ENCODE assay signal across 34 mouse cellular contexts in the genomic region with DNA sequence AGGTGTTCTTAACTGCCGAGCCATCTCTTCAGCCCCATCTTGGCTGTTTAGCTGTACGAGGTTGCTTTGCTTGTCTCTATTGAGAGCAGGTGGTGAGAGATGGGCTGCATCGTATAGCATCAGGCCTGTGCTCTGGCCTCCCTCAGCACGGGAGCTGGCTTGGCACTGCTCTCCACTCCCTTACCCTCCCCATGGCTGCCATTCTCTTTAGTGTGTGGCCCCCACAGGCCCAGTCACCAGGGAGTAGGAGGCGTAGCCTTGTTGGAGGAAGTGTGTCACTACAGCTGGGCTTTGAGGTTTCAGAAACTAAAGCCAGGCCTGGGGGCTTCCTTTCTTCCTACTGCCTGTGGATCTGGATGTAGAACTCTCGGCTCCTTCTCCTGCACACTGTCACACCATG. TPM values are rescaled to one million over a fixed set of nuclear protein-coding genes. Genes with fewer than 3 reads are reported as not detected.
A peak's percentile ranks its signal among the peaks of the same experiment; 100 is the strongest.
DNase-seq lines count a peak whose midpoint lies in the region; ATAC-seq and TF ChIP-seq lines count a peak whose summit lies in the region.
"Had no signal": no experiment of that assay in that cellular context is flagged by ENCODE, and none has a peak within 500 bp of the region (broad histone marks: within the 10 kb centered on the region; RNA-seq: fewer than 3 reads in every experiment).

No protein-coding gene starts in this region.

- TF ChIP-seq CTCF in layer of hippocampus, adult 2 months (conservative IDR thresholded peaks at IDR 0.05) = no peak

- 0 out of 2 replicates have a peak, but pooled peaks have one; percentile 28 for ATAC-seq in megakaryocyte-erythroid progenitor cell, adult 5-6 weeks (replicated peaks; ENCODE audit: low FRiP score, low TSS enrichment, poor library complexity, severe bottlenecking)
- no peak for ATAC-seq in forebrain, embryonic 13.5 days
- ATAC-seq: activated CD4-positive, CD25-positive, alpha-beta regulatory T cell, adult 4 months; forebrain, postnatal 0 days; intestine, embryonic 16.5 days; midbrain, embryonic 16.5 days had no signal

- no peak overlapping the region for H3K9ac ChIP-seq in forebrain, embryonic 13.5 days
- H3K9ac ChIP-seq: embryonic facial prominence, embryonic 13.5 days; forebrain, postnatal 0 days; heart, embryonic 15.5 days; hindbrain, embryonic 12.5 days; limb, embryonic 13.5 days; neural tube, embryonic 13.5 days had no signal

- 90% methylated on average over 6 of the region's 6 CpGs for WGBS in forebrain, embryonic 13.5 days

- no peak overlapping the region for H3K4me2 ChIP-seq in forebrain, embryonic 13.5 days
- H3K4me2 ChIP-seq: embryonic facial prominence, embryonic 13.5 days; heart, embryonic 15.5 days; hindbrain, embryonic 12.5 days; limb, embryonic 13.5 days; liver, embryonic 11.5 days; midbrain, embryonic 11.5 days; neural tube, embryonic 13.5 days had no signal

- H3K4me1 ChIP-seq in forebrain, embryonic 13.5 days = no peaks in the 10 kb centered on the region
- H3K4me1 ChIP-seq: embryonic facial prominence, embryonic 13.5 days; hindbrain, embryonic 12.5 days had no signal

- peak overlapping the region; percentile 25; the same call in 1 of the 2 replicates for H3K27ac ChIP-seq in layer of hippocampus, adult 2 months
- no peak overlapping the region for H3K27ac ChIP-seq in forebrain, embryonic 13.5 days
- H3K27ac ChIP-seq: embryonic facial prominence, embryonic 13.5 days; heart, embryonic 10.5 days; heart, embryonic 15.5 days; hindbrain, embryonic 12.5 days; kidney, postnatal 0 days; limb, embryonic 13.5 days; neural tube, embryonic 13.5 days had no signal

- no peaks in the 10 kb centered on the region for H3K27me3 ChIP-seq in forebrain, embryonic 13.5 days
- H3K27me3 ChIP-seq: embryonic facial prominence, embryonic 13.5 days; heart, embryonic 15.5 days; hindbrain, embryonic 12.5 days; limb, embryonic 13.5 days; neural tube, embryonic 13.5 days had no signal

- H3K9me3 ChIP-seq in forebrain, embryonic 13.5 days (replicated peaks) = no peaks in the 10 kb centered on the region
- H3K9me3 ChIP-seq: embryonic facial prominence, embryonic 13.5 days; heart, embryonic 10.5 days; heart, embryonic 15.5 days; hindbrain, embryonic 12.5 days; limb, embryonic 13.5 days; neural tube, embryonic 13.5 days had no signal

- H3K36me3 ChIP-seq in forebrain, embryonic 13.5 days (ENCODE audit: poor library complexity, severe bottlenecking) = no peaks in the 10 kb centered on the region
- H3K36me3 ChIP-seq: embryonic facial prominence, embryonic 13.5 days; heart, embryonic 15.5 days; hindbrain, embryonic 12.5 days; limb, embryonic 13.5 days; neural tube, embryonic 13.5 days had no signal

- no peak for DNase-seq in layer of hippocampus, adult 2 months (ENCODE audit: low spot score in 2 of 2)
- no peak for DNase-seq in layer of hippocampus, postnatal 36 days
- DNase-seq in A20 (ENCODE audit: low read depth, low spot score) (peak; percentile 42), ZHBTc4 (ENCODE audit: low read depth, low spot score) (peak; percentile 48)
- DNase-seq in urinary bladder, postnatal 36 days (ENCODE audit: low spot score in 2 of 2) = no peak
- DNase-seq in lung, postnatal 36 days = no peak
- DNase-seq: adrenal gland, adult 2 months; adrenal gland, postnatal 36 days; cerebellum, adult 2 months; cerebellum, postnatal 25 days; embryo, embryonic 11 days; forebrain, postnatal 0 days; gastrocnemius, postnatal 14 days; heart, adult 11 months; kidney, adult 8-10 months; kidney, postnatal 4 days; lung, postnatal 4 days; right cerebral cortex, postnatal 4 days; thymus, adult 2 months had no signal

- no peak overlapping the region for H3K4me3 ChIP-seq in layer of hippocampus, adult 2 months
- no peak overlapping the region for H3K4me3 ChIP-seq in forebrain, embryonic 13.5 days
- H3K4me3 ChIP-seq: embryonic facial prominence, embryonic 13.5 days; heart, embryonic 10.5 days; heart, embryonic 15.5 days; hindbrain, embryonic 12.5 days; limb, embryonic 13.5 days; myocyte; neural tube, embryonic 13.5 days had no signal

RNA-seq across cellular contexts. Expression of gene Fbxo34, which starts 32.0 kb away (rescaled TPM):
- total RNA-seq in layer of hippocampus, adult 2 months (2021) = 10 to 100 TPM; 90.9 to 94.0 TPM
- total RNA-seq in layer of hippocampus, postnatal 36 days (2021) = 10 to 100 TPM; 84.3 to 89.6 TPM
- total RNA-seq in megakaryocyte-erythroid progenitor cell, adult 5-6 weeks (2014; fragmentation: Nextera tagmentation) = 11.2 and 14.5 TPM in 2 replicates
- total RNA-seq in megakaryocyte-erythroid progenitor cell, adult 5-6 weeks (2017) = 16.0 and 29.2 TPM in 2 replicates
- 20.4 and 23.5 TPM in 2 replicates for polyA plus RNA-seq in forebrain, embryonic 13.5 days (2015; fragmentation: Nextera tagmentation; extraction: Ambion mirVana)

Comparison
In these comparisons a context has a peak if more than half of its experiments do, and no peak if none do; other contexts are left out.
1. DNase-seq: peak in A20 (single experiment) and ZHBTc4 (single experiment); none in layer of hippocampus, adult 2 months (0 of 2), layer of hippocampus, postnatal 36 days (0 of 2), urinary bladder, postnatal 36 days (0 of 2) and lung, postnatal 36 days (single experiment).